Mouse (Mus musculus): Measurements from ENCODE around the gene Magt1. TPM values are rescaled to one million over a fixed set of nuclear protein-coding genes. Genes with fewer than 3 reads are reported as not detected.
A peak's percentile ranks its signal among the peaks of the same experiment; 100 is the strongest.
"Not testable (repeated sequence)": the region's sequence is repeated elsewhere in the genome, so short reads cannot be mapped to it uniquely, and the experiment has no call there.

Gene Magt1
- polyA plus RNA-seq, 1 experiment from 2014 or later = 55.7 TPM

DNA sequence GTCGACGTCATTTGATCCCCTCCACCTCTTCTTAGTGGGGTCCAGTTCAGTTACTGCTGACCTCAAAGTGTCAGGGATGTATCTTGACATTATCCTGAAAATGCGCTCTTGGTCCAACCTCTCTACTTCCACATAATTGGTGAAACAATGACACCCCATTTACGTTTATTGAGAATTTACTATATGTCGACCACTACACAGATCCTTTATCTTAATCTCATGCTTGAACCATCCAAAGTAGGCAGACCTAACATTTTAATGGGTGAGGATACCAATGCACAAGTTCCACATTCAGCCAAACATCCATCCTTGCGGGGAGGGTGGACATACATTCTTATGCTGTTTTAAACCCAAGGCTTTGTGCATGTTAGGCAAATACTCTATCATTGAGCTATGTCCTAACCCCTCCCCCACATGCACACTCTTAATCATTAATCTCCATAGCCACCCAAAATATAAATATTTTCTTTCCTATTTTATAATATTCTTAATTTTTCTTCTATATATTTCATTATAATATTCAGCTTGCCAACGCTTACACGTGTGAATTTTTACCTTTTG lies 82.1 kb downstream of the Magt1 start:
- 41% methylated on average over 8 of the region's 8 CpGs for WGBS (ENCODE audit: insufficient replicate concordance)
- no peaks in the 10 kb centered on the region for H3K27me3 ChIP-seq (ENCODE audit: control insufficient read depth, insufficient read depth, low read length)
- ATAC-seq (replicated peaks; ENCODE audit: insufficient number of reproducible peaks, low FRiP score, low TSS enrichment) = 0 out of 2 replicates have a peak, but pooled peaks have one; percentile 20
- H3K4me3 ChIP-seq (ENCODE audit: low read depth, low read length) = peak overlapping the region; percentile 71
- H3K9ac ChIP-seq (ENCODE audit: low read depth, low read length) = no peak overlapping the region; the same call in 1 of the 2 replicates
- no peaks in the 10 kb centered on the region for H3K36me3 ChIP-seq (ENCODE audit: control insufficient read depth, insufficient read depth, low read length)
- H3K27ac ChIP-seq (ENCODE audit: low read depth, low read length) = no peak overlapping the region; the same call in 1 of the 2 replicates
- H3K4me2 ChIP-seq = peak overlapping the region; percentile 46; the same call in 1 of the 2 replicates
- peaks cover 4% of the 10 kb centered on the region for H3K4me1 ChIP-seq (ENCODE audit: control insufficient read depth, insufficient read depth, low read length)
- H3K9me3 ChIP-seq (replicated peaks; ENCODE audit: control insufficient read depth, low read length) = no peaks in the 10 kb centered on the region

DNA sequence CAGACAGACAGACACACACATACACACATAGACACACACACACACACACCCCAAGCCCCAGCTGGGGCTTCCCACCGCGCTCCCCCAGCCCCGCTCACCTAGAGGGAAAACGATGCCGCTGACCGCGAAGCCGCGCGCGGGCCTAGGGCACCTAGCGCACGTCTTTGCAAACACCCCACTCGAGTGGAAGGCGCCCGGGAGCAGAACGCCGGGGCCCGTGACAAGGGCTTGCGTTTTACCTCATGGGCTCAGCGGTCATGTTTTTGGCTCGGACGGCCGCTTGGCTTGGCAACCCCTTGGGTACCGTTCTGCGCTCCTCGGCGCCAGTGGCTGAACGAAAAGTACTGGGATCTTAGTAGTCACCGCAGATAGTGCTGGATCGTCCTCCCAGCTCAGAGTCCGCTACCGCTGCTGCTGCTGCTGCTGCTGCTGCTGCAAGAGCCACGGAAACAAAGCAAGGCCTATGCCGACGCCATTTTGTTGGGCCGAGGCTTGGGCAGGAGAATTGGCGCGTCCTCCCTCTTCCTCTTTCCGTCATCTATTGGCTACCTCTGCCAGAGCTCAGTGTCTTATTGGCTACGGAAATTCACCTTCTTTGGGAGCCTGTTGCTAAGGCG lies 82.7 kb downstream of the Magt1 start, which contains the start of gene Atrx:
Atrx (minus strand) TSS at position 543 of the 617 bp plus-strand sequence.
- Histone ChIP-seq H3K4me1 (ENCODE audit: control insufficient read depth, insufficient read depth, low read length) (peaks cover 4% of the 10 kb centered on the region), H3K27me3 (ENCODE audit: control insufficient read depth, insufficient read depth, low read length) (no peaks in the 10 kb centered on the region), H3K4me2 (peak within 1 kb of the TSS; percentile 63), H3K9ac (ENCODE audit: low read depth, low read length) (peak within 1 kb of the TSS; percentile 94), H3K36me3 (ENCODE audit: control insufficient read depth, insufficient read depth, low read length) (no peaks in the 10 kb centered on the region), H3K9me3 (replicated peaks; ENCODE audit: control insufficient read depth, low read length) (no peaks in the 10 kb centered on the region), H3K4me3 (ENCODE audit: low read depth, low read length) (peak within 1 kb of the TSS; percentile 71), H3K27ac (ENCODE audit: low read depth, low read length) (peak within 1 kb of the TSS; percentile 95)
- ATAC-seq (replicated peaks; ENCODE audit: insufficient number of reproducible peaks, low FRiP score, low TSS enrichment) = peak; percentile 92
- 16% methylated on average over 42 of the region's 42 CpGs for WGBS (ENCODE audit: insufficient replicate concordance)

- H3K27me3 ChIP-seq (ENCODE audit: control insufficient read depth, insufficient read depth, low read length) = no peaks in the 10 kb centered on the region
- no peaks in the 10 kb centered on the region for H3K36me3 ChIP-seq (ENCODE audit: control insufficient read depth, insufficient read depth, low read length)
- H3K9me3 ChIP-seq (replicated peaks; ENCODE audit: control insufficient read depth, low read length) = no peaks in the 10 kb centered on the region; the same call in 1 of the 2 replicates
- ATAC-seq (replicated peaks; ENCODE audit: insufficient number of reproducible peaks, low FRiP score, low TSS enrichment) = 0 out of 2 replicates have a peak, but pooled peaks have one; percentile 20
- H3K4me3 ChIP-seq (ENCODE audit: low read depth, low read length) = peak overlapping the region; percentile 71
- H3K4me2 ChIP-seq = peak overlapping the region; percentile 63
- WGBS (ENCODE audit: insufficient replicate concordance) = 13% methylated on average over 47 of the region's 69 CpGs
- H3K4me1 ChIP-seq (ENCODE audit: control insufficient read depth, insufficient read depth, low read length) = peaks cover 4% of the 10 kb centered on the region
- H3K9ac ChIP-seq (ENCODE audit: low read depth, low read length) = peak overlapping the region; percentile 94
- peak overlapping the region; percentile 95 for H3K27ac ChIP-seq (ENCODE audit: low read depth, low read length)
These were observed 83.5 kb downstream of the Magt1 start for GRCm38 (mm10) chrX:105927941-105928860.

- H3K4me1 ChIP-seq (ENCODE audit: control insufficient read depth, insufficient read depth, low read length) = peaks cover 4% of the 10 kb centered on the region
- no peak overlapping the region for H3K9ac ChIP-seq (ENCODE audit: low read depth, low read length)
- peak overlapping the region; percentile 63 for H3K4me2 ChIP-seq
- no peak for ATAC-seq (replicated peaks; ENCODE audit: insufficient number of reproducible peaks, low FRiP score, low TSS enrichment)
- H3K36me3 ChIP-seq (ENCODE audit: control insufficient read depth, insufficient read depth, low read length) = no peaks in the 10 kb centered on the region
- no peak overlapping the region; the same call in 1 of the 2 replicates for H3K4me3 ChIP-seq (ENCODE audit: low read depth, low read length)
- no peaks in the 10 kb centered on the region; the same call in 1 of the 2 replicates for H3K9me3 ChIP-seq (replicated peaks; ENCODE audit: control insufficient read depth, low read length)
- 59% methylated on average over 12 of the region's 12 CpGs for WGBS (ENCODE audit: insufficient replicate concordance)
- no peaks in the 10 kb centered on the region for H3K27me3 ChIP-seq (ENCODE audit: control insufficient read depth, insufficient read depth, low read length)
- H3K27ac ChIP-seq (ENCODE audit: low read depth, low read length) = no peak overlapping the region
These were observed 85.5 kb downstream of the Magt1 start for GRCm38 (mm10) chrX:105926121-105926735.

DNA sequence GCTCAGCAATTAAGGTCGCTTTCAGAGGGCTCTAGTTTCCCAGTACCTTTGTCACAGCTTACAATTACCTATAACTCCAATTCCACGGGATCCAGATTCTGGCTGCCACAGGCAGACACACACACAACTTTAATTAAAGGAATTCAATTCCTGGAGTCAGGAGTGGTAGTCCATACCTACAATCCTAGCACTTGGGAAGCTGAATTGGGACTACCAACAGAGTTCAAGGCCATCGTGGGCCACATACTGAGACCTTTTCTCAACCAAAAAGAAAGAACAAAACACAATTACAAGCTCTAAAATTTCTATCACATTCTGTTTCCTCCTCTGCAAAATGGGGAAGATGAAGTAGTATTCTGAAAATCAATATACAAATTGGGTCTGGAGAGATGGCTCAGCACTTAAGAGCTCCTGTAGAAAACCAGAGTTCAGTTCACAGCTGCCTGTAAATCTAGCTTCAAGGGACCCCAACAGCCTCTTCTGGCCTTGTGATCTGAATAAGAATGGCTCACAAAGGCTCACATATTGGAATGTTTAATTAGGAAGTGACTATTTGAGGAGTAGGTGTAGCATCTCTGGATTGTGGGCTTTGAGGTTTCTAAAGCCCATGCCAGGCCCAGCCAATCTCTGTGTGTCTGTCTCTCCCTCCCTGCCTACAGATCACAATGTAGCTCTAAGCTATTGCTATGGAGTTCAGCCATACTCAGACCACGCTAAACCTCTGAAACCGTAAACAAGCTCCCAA lies 87.2 kb downstream of the Magt1 start:
- Histone ChIP-seq H3K36me3 (ENCODE audit: control insufficient read depth, insufficient read depth, low read length) (no peaks in the 10 kb centered on the region), H3K27ac (ENCODE audit: low read depth, low read length) (no peak overlapping the region), H3K9ac (ENCODE audit: low read depth, low read length) (no peak overlapping the region), H3K4me1 (ENCODE audit: control insufficient read depth, insufficient read depth, low read length) (peaks cover 4% of the 10 kb centered on the region), H3K4me2 (no peak overlapping the region), H3K27me3 (ENCODE audit: control insufficient read depth, insufficient read depth, low read length) (no peaks in the 10 kb centered on the region), H3K9me3 (replicated peaks; ENCODE audit: control insufficient read depth, low read length) (no peaks in the 10 kb centered on the region; the same call in 1 of the 2 replicates), H3K4me3 (ENCODE audit: low read depth, low read length) (no peak overlapping the region)
- WGBS (ENCODE audit: insufficient replicate concordance) = 86% methylated on average over 5 of the region's 5 CpGs
- no peak for ATAC-seq (replicated peaks; ENCODE audit: insufficient number of reproducible peaks, low FRiP score, low TSS enrichment)

DNA sequence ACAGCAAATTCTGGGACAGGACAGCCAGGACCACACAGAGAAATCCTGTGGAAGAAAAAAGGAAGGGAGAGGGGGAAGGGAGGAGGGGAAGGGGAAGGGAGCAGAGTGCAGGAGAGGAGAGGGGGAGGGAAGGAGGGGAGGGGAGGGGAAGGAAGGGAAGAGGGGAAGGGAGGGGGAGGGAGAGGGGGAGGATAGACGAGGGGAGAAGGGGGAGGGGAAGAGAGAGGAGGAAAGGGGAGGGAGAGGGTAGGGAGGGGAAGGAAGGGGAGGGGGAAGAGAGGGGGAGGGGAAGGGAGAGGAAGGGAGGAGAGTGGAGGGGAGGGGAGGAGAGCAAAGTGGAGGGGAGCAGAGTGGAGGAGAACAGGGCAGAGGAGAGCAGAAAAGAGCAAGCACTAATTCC lies 87.8 kb downstream of the Magt1 start:
- H3K4me2 ChIP-seq = no peak overlapping the region
- H3K36me3 ChIP-seq (ENCODE audit: control insufficient read depth, insufficient read depth, low read length) = no peaks in the 10 kb centered on the region
- H3K9me3 ChIP-seq (replicated peaks; ENCODE audit: control insufficient read depth, low read length) = no peaks in the 10 kb centered on the region; the same call in 1 of the 2 replicates
- WGBS (ENCODE audit: insufficient replicate concordance) = no CpG with 5 or more reads among the region's 1 CpGs
- no peak overlapping the region for H3K27ac ChIP-seq (ENCODE audit: low read depth, low read length)
- H3K4me1 ChIP-seq (ENCODE audit: control insufficient read depth, insufficient read depth, low read length) = peaks cover 4% of the 10 kb centered on the region
- no peak overlapping the region for H3K4me3 ChIP-seq (ENCODE audit: low read depth, low read length)
- no peak for ATAC-seq (replicated peaks; ENCODE audit: insufficient number of reproducible peaks, low FRiP score, low TSS enrichment)
- no peak overlapping the region for H3K9ac ChIP-seq (ENCODE audit: low read depth, low read length)
- no peaks in the 10 kb centered on the region for H3K27me3 ChIP-seq (ENCODE audit: control insufficient read depth, insufficient read depth, low read length)

- not testable (repeated sequence) for H3K9me3 ChIP-seq (replicated peaks; ENCODE audit: control insufficient read depth, low read length); H3K27me3 ChIP-seq (ENCODE audit: control insufficient read depth, insufficient read depth, low read length); H3K36me3 ChIP-seq (ENCODE audit: control insufficient read depth, insufficient read depth, low read length); ATAC-seq (replicated peaks; ENCODE audit: insufficient number of reproducible peaks, low FRiP score, low TSS enrichment); H3K4me1 ChIP-seq (ENCODE audit: control insufficient read depth, insufficient read depth, low read length); H3K27ac ChIP-seq (ENCODE audit: low read depth, low read length); H3K4me3 ChIP-seq (ENCODE audit: low read depth, low read length); H3K9ac ChIP-seq (ENCODE audit: low read depth, low read length); H3K4me2 ChIP-seq
- 87% methylated on average over 7 of the region's 7 CpGs for WGBS (ENCODE audit: insufficient replicate concordance)
These were observed 88.7 kb downstream of the Magt1 start for GRCm38 (mm10) chrX:105922986-105923385.

All from heart, embryonic 11.5 days (tissue).